Mouse (Mus musculus) layer of hippocampus, postnatal 36 days (tissue): ENCODE data around the gene Epb41l2. TPM values are rescaled to one million over a fixed set of nuclear protein-coding genes. Genes with fewer than 3 reads are reported as not detected.

ENCODE experiments used
- DNase-seq, 2 experiments: peaks; one replicate each; pipeline ENCODE4 v3.0.0; 2022
- total RNA-seq, 2 experiments: library from RNA; stranded (reverse); gene quantifications; 2 replicates each; pipeline ENCODE4 v1.2.3; 2021

Gene Epb41l2
- total RNA-seq, 2 experiments from 2014 or later: 84.6 to 89.0 TPM

DNA sequence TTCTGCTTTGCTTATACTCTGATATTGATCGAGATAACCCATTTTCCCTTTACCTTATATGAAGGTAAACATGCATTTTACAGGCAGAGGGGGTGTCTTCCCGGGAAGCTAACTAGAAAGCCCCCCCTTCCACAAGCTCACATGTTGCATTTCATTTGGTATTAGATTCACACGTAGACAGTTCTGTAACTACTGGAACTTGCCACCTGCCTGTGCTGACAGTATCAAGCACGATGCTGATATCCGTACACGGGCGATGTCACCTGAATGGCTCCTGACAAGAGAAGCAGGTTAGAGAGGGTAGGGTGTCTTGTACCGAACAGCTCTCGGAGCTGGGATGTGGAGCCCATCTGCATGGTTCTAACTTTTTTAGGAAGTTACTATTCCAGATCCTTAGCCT lies 41.0 kb downstream of the Epb41l2 start:
- DNase-seq: no peak

GRCm38 (mm10) chr10:25401356-25401755 lies 41.8 kb downstream of the Epb41l2 start:
- DNase-seq: no peak

GRCm38 (mm10) chr10:25402886-25403285 lies 43.3 kb downstream of the Epb41l2 start:
- no peak for DNase-seq

- no peak for DNase-seq
Measured at GRCm38 (mm10) chr10:25403813-25404701, 44.5 kb downstream of the Epb41l2 start.

DNA sequence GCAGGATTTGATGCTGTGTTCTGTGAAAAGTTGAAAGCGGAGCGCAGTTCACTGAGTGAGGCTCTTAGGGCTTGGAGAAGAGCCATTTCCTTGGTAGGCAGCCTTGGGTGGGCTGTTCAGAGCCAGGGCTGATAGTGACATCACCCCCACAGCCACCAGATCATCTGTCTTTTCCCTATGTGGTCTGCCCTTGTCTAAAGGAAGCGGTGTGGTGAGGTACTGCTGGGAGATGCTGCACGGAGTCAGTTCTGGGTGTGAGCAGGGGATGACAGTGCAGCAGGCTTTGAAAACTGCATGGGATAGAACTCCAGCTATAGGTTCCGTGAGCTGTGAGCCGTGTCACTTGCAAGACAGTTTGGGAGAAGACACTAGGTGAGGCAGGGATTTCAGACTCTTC lies 45.1 kb downstream of the Epb41l2 start:
- DNase-seq: no peak

GRCm38 (mm10) chr10:25405551-25405950 lies 46.0 kb downstream of the Epb41l2 start:
- no peak for DNase-seq

DNA sequence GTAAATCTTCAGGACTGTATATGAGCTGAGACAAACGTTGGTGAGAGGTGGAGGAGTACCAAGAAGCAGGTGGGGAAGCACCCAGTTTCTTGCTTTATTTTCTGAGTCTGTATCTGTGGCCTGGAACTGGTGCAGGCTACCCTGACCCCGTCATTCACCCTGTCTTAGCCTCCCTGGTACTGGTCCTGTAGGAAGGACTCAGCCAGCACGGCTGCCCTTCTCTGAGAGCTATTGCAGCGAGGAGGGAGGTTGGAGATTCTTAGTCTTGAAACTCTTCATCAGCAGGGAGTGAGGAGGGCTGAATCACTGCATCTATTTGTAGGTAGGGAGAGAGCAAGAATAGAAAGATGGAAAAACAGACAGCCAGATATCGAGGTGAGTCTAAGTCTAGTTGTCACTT lies 47.1 kb downstream of the Epb41l2 start:
- no peak for DNase-seq

- no peak for DNase-seq
Measured at GRCm38 (mm10) chr10:25408136-25408650, 48.6 kb downstream of the Epb41l2 start.

DNA sequence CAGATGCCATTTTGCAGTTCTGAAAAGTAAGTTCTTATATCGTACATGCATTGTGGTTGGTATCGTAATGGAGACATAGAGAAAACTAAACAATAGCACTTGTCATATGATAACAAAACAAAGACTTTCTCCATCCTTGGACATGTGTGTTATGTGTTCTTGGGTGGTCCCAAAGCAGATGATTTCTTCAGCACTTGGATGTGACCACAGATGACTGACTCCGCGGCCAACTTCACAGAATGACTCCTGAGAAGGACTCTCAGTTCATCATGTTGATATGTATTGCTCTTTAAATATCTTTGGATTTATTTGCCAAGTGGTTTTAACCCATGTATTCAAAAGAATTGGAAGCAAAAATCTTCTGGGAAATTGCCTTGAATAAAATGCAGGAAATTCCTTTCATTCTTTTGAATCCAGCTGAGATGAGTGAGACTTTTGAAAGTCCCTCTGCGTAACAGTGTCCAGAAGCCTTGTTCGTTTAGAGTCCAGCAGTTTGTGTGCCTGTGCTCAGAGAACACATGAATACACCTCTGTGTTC lies 52.3 kb downstream of the Epb41l2 start:
- no peak for DNase-seq

DNA sequence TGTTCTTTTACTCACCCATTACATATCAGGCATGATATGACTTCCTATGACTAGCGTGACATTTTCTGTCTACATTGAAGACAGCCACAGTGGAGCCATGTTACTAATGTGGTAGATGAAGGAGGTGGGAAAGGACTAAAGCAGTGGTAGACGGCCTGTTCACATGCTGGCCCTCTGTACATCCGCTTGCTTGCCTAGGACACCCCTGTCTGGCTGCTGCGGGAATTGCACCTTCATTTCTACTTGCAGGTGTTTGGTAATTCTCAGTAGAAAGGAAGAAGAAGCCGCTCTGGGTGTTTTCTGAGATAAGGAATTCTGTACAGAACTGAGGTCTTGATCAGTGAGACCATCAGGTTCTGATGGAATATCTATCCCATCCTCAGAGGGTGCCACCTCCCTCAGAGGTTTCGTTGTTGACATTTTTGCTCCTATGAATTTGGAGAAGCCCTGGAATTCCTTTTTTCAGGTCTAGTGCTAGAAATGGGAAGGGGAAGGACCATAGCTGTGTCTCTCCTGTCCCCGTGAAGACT lies 55.7 kb downstream of the Epb41l2 start:
- DNase-seq: no peak

GRCm38 (mm10) chr10:25416696-25417095 lies 57.1 kb downstream of the Epb41l2 start:
- DNase-seq: no peak

DNA sequence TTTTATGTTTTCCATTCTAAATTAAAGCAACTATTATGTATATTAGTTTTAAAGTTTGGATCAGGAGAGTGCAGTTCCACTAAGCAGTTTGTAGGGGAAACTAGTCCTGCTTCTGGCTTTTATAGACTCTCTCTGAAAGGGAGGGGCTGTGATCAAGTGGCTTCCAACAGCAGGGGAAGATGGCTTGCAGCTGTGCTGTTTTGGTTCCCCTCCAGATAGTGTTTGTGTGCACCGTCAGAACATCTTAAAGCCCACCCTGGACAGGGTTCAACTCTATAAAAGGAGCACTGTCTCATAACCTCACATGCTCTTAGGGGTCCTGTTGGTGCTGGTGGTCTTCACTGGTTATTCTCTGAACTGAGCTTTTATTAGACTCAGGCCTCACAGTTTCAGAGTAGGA lies 66.5 kb downstream of the Epb41l2 start:
- DNase-seq: no peak

- DNase-seq: no peak
Measured at GRCm38 (mm10) chr10:25426814-25427213, 67.2 kb downstream of the Epb41l2 start.

DNA sequence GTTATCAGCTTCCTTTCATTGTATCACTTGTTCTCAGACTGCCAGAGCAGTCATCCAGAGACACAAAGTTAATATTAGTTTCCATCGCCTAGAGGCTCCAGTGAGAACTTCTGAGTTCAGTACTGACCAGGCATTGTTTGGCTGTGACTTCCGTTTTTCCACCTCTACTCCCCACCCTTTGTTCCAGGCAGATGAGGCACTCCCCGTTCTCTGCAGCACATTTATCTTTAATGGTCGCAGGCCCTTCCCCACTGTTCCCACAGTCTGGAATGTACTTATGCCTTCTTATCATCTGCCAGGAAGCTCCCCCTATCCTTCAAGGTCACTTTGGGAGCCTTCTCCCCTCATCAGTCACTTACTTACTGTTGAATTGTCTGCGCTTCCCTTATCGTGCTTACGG lies 67.9 kb downstream of the Epb41l2 start:
- no peak for DNase-seq

GRCm38 (mm10) chr10:25428658-25429057 lies 69.1 kb downstream of the Epb41l2 start:
- DNase-seq: no peak

- no peak for DNase-seq
Measured at GRCm38 (mm10) chr10:25429346-25429745, 69.7 kb downstream of the Epb41l2 start.

- DNase-seq: no peak
Measured at GRCm38 (mm10) chr10:25430862-25431261, 71.3 kb downstream of the Epb41l2 start.

DNA sequence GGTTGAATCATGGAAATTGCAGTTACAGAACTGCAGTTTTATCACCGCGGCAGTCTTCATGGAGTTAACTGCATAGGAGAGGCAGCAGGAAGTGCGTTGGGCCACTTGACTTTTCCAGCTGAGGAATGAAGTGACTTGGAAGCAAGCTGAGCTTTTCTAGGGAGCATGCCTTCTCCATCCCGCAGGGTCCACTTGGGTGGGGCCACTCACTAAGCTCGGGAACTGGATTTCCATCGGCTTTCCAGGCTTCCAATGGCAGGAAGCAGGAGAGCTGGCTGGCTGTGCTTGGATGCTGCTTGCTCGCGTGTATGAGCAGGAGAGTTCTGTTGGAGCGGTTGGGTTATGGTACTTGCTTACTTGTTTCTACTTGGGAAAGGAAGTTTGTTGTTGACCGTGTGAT lies 72.8 kb downstream of the Epb41l2 start:
- DNase-seq: no peak

- no peak for DNase-seq
Measured at GRCm38 (mm10) chr10:25432938-25433337, 73.3 kb downstream of the Epb41l2 start.

DNA sequence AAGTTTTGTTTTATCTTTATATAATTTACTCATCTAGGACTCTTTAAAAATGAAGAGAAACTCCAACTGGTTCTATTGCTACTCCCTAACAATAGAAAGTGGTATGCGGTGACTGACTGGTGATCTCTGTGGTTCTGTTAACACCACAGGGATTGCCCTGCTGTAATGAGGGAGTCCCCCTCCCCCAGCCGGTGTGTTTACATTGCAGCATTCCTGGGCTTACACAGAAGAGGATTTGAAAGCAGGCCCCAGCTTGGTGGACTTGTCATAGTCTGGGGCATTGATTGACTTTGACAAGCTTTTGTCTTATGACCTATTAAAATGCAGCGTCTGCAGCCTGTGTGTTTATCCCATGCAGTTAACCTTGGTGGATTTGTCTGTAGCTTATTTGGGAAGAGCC lies 73.9 kb downstream of the Epb41l2 start:
- no peak for DNase-seq

- no peak for DNase-seq
Measured at GRCm38 (mm10) chr10:25434358-25435044, 74.9 kb downstream of the Epb41l2 start.

GRCm38 (mm10) chr10:25436703-25437401 lies 77.3 kb downstream of the Epb41l2 start:
- DNase-seq: no peak
